Mouse (Mus musculus): ENCODE results near the gene Far2.

Gene Far2

DNA sequence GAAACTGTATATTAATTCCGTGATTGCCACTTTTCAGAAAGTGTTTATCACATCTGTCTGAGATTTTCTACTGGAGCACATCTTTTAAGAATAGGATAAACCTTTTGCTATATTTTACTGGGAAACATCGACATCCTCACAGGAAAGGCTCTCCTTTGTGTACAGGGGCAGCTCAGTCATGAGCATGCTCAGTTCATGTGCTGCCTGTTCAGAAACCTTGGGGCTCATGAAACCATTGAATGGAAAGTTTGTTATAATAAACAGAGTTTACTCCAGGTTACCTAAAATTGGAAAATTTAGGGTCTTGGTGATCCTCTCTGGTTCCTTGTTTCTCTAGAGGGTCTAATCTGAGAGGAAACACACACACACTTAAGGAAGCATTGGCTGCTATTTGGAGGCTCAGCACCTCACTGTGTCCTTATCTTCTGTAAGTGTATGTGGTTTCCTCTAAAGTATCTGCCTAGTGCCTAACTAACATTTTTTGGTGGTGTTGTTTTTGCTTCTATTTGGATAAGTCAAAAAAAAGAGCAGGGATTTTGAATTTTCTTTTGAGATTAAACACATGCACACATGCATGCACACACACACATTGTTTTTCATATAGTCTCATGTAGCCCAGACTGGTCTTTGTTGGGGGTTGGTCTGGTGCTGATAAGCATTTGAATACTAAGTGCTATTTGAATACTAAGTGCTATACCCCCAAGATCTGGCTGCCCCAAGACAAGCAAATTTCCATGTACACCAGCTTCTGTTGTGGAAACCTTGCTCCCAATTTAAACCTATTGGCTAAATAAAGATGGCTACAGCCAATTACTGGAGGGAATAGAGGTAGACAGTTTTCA is 171.4 kb downstream of the Far2 start:
- no peak for DNase-seq (ENCODE audit: low read depth, low spot score)

GRCm38 (mm10) chr6:148222686-148223085 is 175.6 kb downstream of the Far2 start:
- no peak for DNase-seq (ENCODE audit: low read depth, low spot score)

DNA sequence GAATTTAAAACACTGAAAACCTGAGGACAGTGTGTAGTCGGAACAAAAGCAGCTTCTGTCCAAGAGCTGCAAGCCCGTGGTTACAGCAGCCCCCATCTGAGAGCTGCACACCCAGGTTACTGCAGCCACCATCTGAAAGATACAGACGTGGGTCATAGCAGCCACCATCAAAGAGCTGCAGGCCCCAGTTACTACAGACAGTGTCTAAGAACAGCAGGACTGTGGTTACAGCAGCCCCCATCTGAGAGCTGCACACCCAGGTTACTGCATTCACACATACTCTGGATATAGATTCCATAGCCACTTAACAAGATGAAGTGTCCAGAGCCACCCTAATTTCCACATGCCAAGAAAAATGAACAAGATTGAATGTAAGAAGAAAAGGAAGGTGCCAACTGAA is 180.5 kb downstream of the Far2 start:
- DNase-seq (ENCODE audit: low read depth, low spot score) = no peak
